Mouse (Mus musculus) Muller cell, postnatal 12 days (primary cell): ENCODE data around the gene Sipa1l3.

Experiments
- DNase-seq: peaks from one replicate; pipeline ENCODE4 v3.0.0-alpha.2; 2015; ENCODE audit errors: inconsistent ontology term

Gene Sipa1l3

DNA sequence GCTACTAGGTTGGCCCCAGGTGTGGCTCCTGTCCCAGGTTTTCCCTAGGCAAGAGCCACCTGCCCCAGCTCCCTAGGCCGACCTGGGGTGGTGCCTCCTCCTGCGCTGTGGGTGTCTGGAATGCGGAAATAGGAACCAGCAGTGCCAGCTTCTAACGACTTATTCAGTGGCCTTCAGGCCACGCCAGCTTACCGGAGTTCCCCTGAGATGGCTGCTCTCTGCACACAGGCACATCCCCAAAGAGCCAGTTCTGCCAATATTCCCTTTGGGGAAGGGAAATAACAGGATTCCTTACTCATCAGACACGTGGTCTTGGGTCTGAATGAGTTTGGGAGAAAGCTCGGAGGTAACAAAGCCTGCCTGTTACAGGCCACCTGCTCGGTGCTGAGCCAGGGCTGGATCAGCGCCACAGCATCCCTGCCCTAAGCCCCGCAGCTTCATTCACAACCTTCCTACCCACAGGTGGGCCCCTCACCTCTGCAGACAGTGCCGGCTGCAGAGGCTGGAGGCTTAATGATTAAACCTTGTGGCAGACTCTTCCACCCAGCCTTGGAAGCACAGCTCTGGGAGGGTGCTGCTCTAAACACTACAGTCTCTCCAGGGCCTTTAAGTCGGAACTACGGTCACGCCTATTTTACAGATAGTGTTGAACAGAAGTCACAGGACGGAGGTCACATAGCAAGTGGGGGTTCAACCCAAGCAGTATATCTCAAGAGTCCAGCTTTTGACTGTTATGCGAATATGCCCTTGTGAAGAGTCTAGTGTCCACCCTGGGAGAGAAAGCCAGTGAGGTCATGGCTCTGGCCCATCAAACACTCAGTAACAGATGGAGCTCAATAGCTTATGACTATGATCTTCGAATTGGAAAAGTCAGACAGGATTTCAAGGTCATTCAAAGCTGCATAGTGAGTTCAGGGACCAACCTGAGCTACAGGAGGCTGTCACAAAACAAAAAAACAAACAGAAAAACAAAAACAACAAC lies 12.8 kb downstream of the Sipa1l3 start:
- DNase-seq = peak; percentile 82

DNA sequence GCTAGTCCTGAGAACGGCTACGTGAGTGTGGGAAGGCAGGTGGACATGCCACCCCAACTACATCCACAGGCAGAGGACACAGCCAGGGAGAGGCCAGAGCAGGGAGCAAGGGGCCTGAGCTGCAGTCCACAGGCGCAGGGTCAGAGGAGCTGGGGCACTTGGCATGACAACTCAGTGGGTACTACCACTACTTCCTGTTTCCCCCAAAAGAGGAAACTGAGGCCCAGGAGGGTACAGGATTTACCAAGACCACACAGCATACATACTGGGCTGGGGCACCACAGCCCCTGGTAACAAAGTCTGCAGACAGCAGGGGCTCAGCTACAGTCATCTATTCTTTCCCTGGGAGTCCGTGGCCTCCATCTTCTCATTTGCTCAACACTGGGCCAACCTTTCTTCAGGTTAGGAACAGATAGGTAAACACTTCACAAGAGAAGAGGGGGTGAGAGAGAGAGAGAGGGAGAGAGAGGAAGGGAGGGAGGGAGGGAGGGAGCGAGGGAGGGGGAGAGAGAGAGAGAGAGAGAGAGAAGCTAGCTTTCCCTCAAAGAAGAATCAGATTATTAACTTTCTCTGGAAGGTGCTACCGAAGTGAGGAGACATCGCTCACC lies 13.7 kb downstream of the Sipa1l3 start:
- no peak for DNase-seq

GRCm38 (mm10) chr7:29503616-29504015 lies 14.8 kb downstream of the Sipa1l3 start:
- DNase-seq = no peak

DNA sequence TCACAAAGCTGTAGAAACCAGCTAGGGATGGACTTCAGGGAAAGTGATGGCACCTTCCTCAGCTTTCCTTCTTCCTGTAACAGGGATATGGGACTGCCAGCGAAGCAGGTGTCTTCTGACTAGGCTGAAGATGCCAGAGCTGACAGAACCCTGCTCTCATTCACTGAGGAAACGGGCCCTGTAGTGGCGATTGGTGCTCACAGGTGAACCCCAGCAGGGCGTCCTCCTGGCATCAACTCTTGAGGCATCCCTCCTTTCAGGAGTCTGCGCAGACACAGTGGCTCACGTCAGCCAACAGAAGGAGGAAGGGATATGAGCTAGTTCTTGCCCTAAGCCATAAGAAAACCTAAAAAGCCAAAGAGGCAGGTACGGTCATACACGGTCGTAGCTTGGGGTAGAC lies 17.2 kb downstream of the Sipa1l3 start:
- no peak for DNase-seq

- no peak for DNase-seq
These were observed 19.4 kb downstream of the Sipa1l3 start for GRCm38 (mm10) chr7:29499071-29499470.

- DNase-seq = peak; percentile 71
These were observed 21.4 kb downstream of the Sipa1l3 start for GRCm38 (mm10) chr7:29496953-29497590.

GRCm38 (mm10) chr7:29496332-29496731 lies 22.1 kb downstream of the Sipa1l3 start:
- DNase-seq = peak; percentile 91

GRCm38 (mm10) chr7:29495880-29496279 lies 22.6 kb downstream of the Sipa1l3 start:
- DNase-seq = no peak

GRCm38 (mm10) chr7:29494854-29495253 lies 23.6 kb downstream of the Sipa1l3 start:
- no peak for DNase-seq

DNA sequence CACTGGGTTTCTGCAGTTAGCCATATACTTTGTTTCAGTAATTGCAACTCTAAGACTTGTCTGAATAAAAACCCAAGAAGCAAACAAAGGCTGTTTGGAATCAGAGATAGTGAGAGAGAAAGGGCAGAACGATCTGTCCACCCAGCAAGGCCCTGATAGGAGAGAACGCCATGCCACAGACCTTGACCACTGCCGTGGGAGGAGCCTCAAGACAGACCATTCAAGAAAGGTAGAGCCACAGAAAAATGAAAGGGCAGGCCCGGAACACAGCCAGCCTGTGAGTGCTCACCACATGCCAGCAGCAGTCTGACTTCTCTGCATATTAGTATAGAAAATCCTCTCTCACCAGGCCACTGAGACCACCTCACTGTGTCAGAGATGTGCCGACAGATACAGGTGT lies 24.4 kb downstream of the Sipa1l3 start:
- no peak for DNase-seq

GRCm38 (mm10) chr7:29492992-29493391 lies 25.4 kb downstream of the Sipa1l3 start:
- DNase-seq = no peak

GRCm38 (mm10) chr7:29491861-29492260 lies 26.6 kb downstream of the Sipa1l3 start:
- DNase-seq = peak; percentile 53

GRCm38 (mm10) chr7:29491471-29491755 lies 27.0 kb downstream of the Sipa1l3 start:
- no peak for DNase-seq

- DNase-seq = peak; percentile 80
These were observed 27.6 kb downstream of the Sipa1l3 start for GRCm38 (mm10) chr7:29490704-29491470.

DNA sequence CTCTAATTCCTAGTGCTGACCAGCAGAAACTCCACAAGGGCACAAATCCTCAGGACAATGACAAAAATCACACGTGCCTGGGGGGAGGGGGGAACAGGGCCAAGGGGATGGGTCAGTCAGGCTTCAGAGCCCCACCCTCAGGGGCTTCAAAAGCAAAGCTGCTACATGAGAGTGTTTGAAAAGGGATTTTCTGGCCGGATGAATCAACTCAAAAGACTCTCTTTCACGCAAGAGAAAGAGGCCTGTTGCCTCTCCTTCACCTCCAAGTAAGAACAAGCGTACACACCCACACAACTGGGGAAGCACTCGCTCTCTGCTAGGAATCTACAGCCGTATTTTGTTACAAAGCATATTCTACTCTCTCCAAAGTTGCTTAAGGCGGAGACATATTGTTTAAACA lies 28.6 kb downstream of the Sipa1l3 start:
- peak; percentile 70 for DNase-seq

GRCm38 (mm10) chr7:29489364-29489763 lies 29.1 kb downstream of the Sipa1l3 start:
- DNase-seq = no peak

DNA sequence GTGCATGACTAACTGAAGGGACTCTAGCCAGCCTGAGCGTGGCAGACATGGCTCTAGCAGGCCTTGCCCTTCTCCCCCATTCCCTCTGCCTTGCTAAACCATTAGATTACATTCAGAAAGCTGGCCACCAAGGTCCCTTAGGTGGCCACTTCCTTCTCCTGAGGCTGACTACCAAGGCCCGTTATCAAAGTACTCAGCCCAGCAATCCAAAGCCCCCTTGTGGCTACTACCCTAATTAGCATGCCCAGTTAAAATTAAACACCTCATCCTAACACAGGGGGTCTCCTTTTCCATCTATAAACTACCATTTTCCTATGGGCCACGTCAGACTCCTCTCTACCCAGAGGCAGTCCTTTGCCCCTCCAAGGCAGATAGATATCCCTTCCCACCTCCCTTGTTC lies 31.7 kb downstream of the Sipa1l3 start:
- DNase-seq = no peak

- peak; percentile 74 for DNase-seq
These were observed 32.7 kb downstream of the Sipa1l3 start for GRCm38 (mm10) chr7:29485721-29486120.

GRCm38 (mm10) chr7:29483556-29483955 lies 34.9 kb downstream of the Sipa1l3 start:
- peak; percentile 52 for DNase-seq

DNA sequence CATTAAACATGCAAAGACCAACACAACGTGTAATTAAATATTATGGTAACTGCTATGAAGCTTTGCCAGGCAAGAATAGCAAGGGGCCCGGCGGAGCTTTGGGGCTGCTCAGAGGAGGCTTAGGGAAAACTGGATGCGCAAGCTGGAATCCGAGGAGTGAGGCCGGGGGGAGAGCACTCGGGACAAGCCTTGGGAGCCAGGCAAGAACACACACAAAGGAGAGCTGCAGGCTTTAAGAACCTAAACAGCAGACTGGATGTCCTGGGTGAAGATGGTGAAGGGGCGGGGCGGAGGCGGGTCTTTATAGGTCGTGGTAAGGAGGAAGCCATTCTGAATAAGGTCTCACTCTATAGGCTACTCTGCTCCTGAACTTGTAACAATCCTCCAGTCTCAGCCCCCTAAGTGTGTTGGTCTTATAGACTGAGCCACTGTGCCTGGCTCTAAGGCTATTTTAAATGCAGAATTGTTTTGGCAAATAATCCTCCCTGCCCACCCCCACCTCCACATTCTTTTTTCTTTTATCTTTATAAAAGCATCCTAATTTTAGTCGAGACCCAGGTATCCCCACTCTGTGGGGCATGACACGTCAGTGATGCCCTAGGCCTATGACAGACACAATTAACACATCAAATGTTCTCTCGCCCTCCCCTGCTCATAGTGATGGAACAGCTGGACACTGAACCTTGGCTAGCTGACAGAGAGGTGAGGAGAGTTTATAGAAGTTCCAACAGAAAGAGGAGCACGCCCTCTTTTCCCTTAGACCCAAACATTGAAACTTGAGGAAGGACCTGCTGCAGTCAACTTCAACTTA lies 36.9 kb downstream of the Sipa1l3 start:
- peak; percentile 34 for DNase-seq
